Mouse (Mus musculus): ENCODE measurements around the gene Rad51b. TPM values are rescaled to one million over a fixed set of nuclear protein-coding genes. Genes with fewer than 3 reads are reported as not detected.

Rad51b gene
- polyA plus RNA-seq, 1 experiment from 2014 or later = 4.7 TPM

GRCm38 (mm10) chr12:79358613-79359218 lies 61.6 kb downstream of the Rad51b start:
- Histone ChIP-seq H3K9ac (ENCODE audit: low read length) (no peak overlapping the region), H3K27ac (ENCODE audit: low read depth, low read length) (no peak overlapping the region), H3K4me1 (ENCODE audit: control insufficient read depth, insufficient read depth, low read length) (no peaks in the 10 kb centered on the region), H3K36me3 (ENCODE audit: control insufficient read depth, insufficient read depth, low read length) (no peaks in the 10 kb centered on the region), H3K4me2 (ENCODE audit: low read depth) (no peak overlapping the region), H3K27me3 (ENCODE audit: control insufficient read depth, insufficient read depth, low read length) (no peaks in the 10 kb centered on the region), H3K9me3 (ENCODE audit: control insufficient read depth, low read length) (no peaks in the 10 kb centered on the region), H3K4me3 (ENCODE audit: low read depth, low read length) (no peak overlapping the region)
- DNase-seq (ENCODE audit: low spot score) (peak; percentile 73), ATAC-seq (ENCODE audit: insufficient read depth, low FRiP score, low TSS enrichment) (peak; percentile 58; the same call in 1 of the 2 replicates)
- 27% methylated on average over 9 of the region's 10 CpGs for WGBS

GRCm38 (mm10) chr12:79359404-79359803 lies 62.3 kb downstream of the Rad51b start:
- no peak overlapping the region for H3K27ac ChIP-seq (ENCODE audit: low read depth, low read length)
- H3K4me3 ChIP-seq (ENCODE audit: low read depth, low read length) = no peak overlapping the region
- no peaks in the 10 kb centered on the region for H3K9me3 ChIP-seq (ENCODE audit: control insufficient read depth, low read length)
- no peak overlapping the region for H3K9ac ChIP-seq (ENCODE audit: low read length)
- 91% methylated on average over 2 of the region's 2 CpGs for WGBS
- H3K36me3 ChIP-seq (ENCODE audit: control insufficient read depth, insufficient read depth, low read length) = no peaks in the 10 kb centered on the region
- ATAC-seq (ENCODE audit: insufficient read depth, low FRiP score, low TSS enrichment) = no peak
- no peak overlapping the region for H3K4me2 ChIP-seq (ENCODE audit: low read depth)
- no peak for DNase-seq (ENCODE audit: low spot score)
- H3K27me3 ChIP-seq (ENCODE audit: control insufficient read depth, insufficient read depth, low read length) = no peaks in the 10 kb centered on the region
- no peaks in the 10 kb centered on the region for H3K4me1 ChIP-seq (ENCODE audit: control insufficient read depth, insufficient read depth, low read length)

- WGBS = 49% methylated on average over 1 of the region's 1 CpGs
- DNase-seq (ENCODE audit: low spot score) = peak; percentile 40
Observed at GRCm38 (mm10) chr12:79362219-79362618, 65.1 kb downstream of the Rad51b start.

GRCm38 (mm10) chr12:79364284-79364683 lies 67.2 kb downstream of the Rad51b start:
- no peak for ATAC-seq (ENCODE audit: insufficient read depth, low FRiP score, low TSS enrichment)
- WGBS = 88% methylated on average over 2 of the region's 2 CpGs
- H3K4me3 ChIP-seq (ENCODE audit: low read depth, low read length) = no peak overlapping the region

More at GRCm38 (mm10) chr12:79362219-79362618, 65.1 kb downstream of the Rad51b start:
- H3K9me3 ChIP-seq (ENCODE audit: control insufficient read depth, low read length) = 0 out of 2 replicates have a peak, but pooled peaks cover 2% of the 10 kb centered on the region
- no peak overlapping the region for H3K27ac ChIP-seq (ENCODE audit: low read depth, low read length)
- ATAC-seq (ENCODE audit: insufficient read depth, low FRiP score, low TSS enrichment) = no peak
- no peaks in the 10 kb centered on the region for H3K36me3 ChIP-seq (ENCODE audit: control insufficient read depth, insufficient read depth, low read length)
- no peak overlapping the region for H3K9ac ChIP-seq (ENCODE audit: low read length)
- H3K27me3 ChIP-seq (ENCODE audit: control insufficient read depth, insufficient read depth, low read length) = no peaks in the 10 kb centered on the region
- H3K4me3 ChIP-seq (ENCODE audit: low read depth, low read length) = no peak overlapping the region
- no peaks in the 10 kb centered on the region for H3K4me1 ChIP-seq (ENCODE audit: control insufficient read depth, insufficient read depth, low read length)
- H3K4me2 ChIP-seq (ENCODE audit: low read depth) = no peak overlapping the region

GRCm38 (mm10) chr12:79368818-79369217 lies 71.7 kb downstream of the Rad51b start:
- Histone ChIP-seq H3K9me3 (ENCODE audit: control insufficient read depth, low read length) (0 out of 2 replicates have a peak, but pooled peaks cover 2% of the 10 kb centered on the region), H3K36me3 (ENCODE audit: control insufficient read depth, insufficient read depth, low read length) (no peaks in the 10 kb centered on the region), H3K9ac (ENCODE audit: low read length) (no peak overlapping the region), H3K4me3 (ENCODE audit: low read depth, low read length) (no peak overlapping the region), H3K27ac (ENCODE audit: low read depth, low read length) (no peak overlapping the region), H3K27me3 (ENCODE audit: control insufficient read depth, insufficient read depth, low read length) (no peaks in the 10 kb centered on the region), H3K4me1 (ENCODE audit: control insufficient read depth, insufficient read depth, low read length) (no peaks in the 10 kb centered on the region), H3K4me2 (ENCODE audit: low read depth) (no peak overlapping the region)
- ATAC-seq (ENCODE audit: insufficient read depth, low FRiP score, low TSS enrichment) (no peak), DNase-seq (ENCODE audit: low spot score) (no peak)
- 96% methylated on average over 3 of the region's 3 CpGs for WGBS

More at GRCm38 (mm10) chr12:79364284-79364683, 67.2 kb downstream of the Rad51b start:
- H3K9me3 ChIP-seq (ENCODE audit: control insufficient read depth, low read length) = 0 out of 2 replicates have a peak, but pooled peaks cover 2% of the 10 kb centered on the region
- no peaks in the 10 kb centered on the region for H3K27me3 ChIP-seq (ENCODE audit: control insufficient read depth, insufficient read depth, low read length)
- no peaks in the 10 kb centered on the region for H3K36me3 ChIP-seq (ENCODE audit: control insufficient read depth, insufficient read depth, low read length)
- no peaks in the 10 kb centered on the region for H3K4me1 ChIP-seq (ENCODE audit: control insufficient read depth, insufficient read depth, low read length)
- H3K27ac ChIP-seq (ENCODE audit: low read depth, low read length) = no peak overlapping the region
- H3K9ac ChIP-seq (ENCODE audit: low read length) = no peak overlapping the region
- H3K4me2 ChIP-seq (ENCODE audit: low read depth) = no peak overlapping the region
- no peak for DNase-seq (ENCODE audit: low spot score)

- Histone ChIP-seq H3K4me3 (ENCODE audit: low read depth, low read length) (no peak overlapping the region), H3K27ac (ENCODE audit: low read depth, low read length) (no peak overlapping the region), H3K4me1 (ENCODE audit: control insufficient read depth, insufficient read depth, low read length) (no peaks in the 10 kb centered on the region), H3K27me3 (ENCODE audit: control insufficient read depth, insufficient read depth, low read length) (no peaks in the 10 kb centered on the region), H3K9ac (ENCODE audit: low read length) (no peak overlapping the region), H3K9me3 (ENCODE audit: control insufficient read depth, low read length) (0 out of 2 replicates have a peak, but pooled peaks cover 2% of the 10 kb centered on the region), H3K36me3 (ENCODE audit: control insufficient read depth, insufficient read depth, low read length) (no peaks in the 10 kb centered on the region), H3K4me2 (ENCODE audit: low read depth) (no peak overlapping the region)
- 88% methylated on average over 7 of the region's 7 CpGs for WGBS
- ATAC-seq (ENCODE audit: insufficient read depth, low FRiP score, low TSS enrichment) = no peak
- no peak for DNase-seq (ENCODE audit: low spot score)
Observed at GRCm38 (mm10) chr12:79369512-79370165, 72.6 kb downstream of the Rad51b start.

- no peak overlapping the region for H3K27ac ChIP-seq (ENCODE audit: low read depth, low read length)
- H3K36me3 ChIP-seq (ENCODE audit: control insufficient read depth, insufficient read depth, low read length) = no peaks in the 10 kb centered on the region
- 80% methylated on average over 5 of the region's 5 CpGs for WGBS
- H3K4me2 ChIP-seq (ENCODE audit: low read depth) = no peak overlapping the region
- no peak for ATAC-seq (ENCODE audit: insufficient read depth, low FRiP score, low TSS enrichment)
- no peak overlapping the region for H3K4me3 ChIP-seq (ENCODE audit: low read depth, low read length)
- no peak for DNase-seq (ENCODE audit: low spot score)
- H3K9ac ChIP-seq (ENCODE audit: low read length) = no peak overlapping the region
- H3K4me1 ChIP-seq (ENCODE audit: control insufficient read depth, insufficient read depth, low read length) = no peaks in the 10 kb centered on the region
- no peaks in the 10 kb centered on the region for H3K9me3 ChIP-seq (ENCODE audit: control insufficient read depth, low read length)
- no peaks in the 10 kb centered on the region for H3K27me3 ChIP-seq (ENCODE audit: control insufficient read depth, insufficient read depth, low read length)
Observed at GRCm38 (mm10) chr12:79372697-79373096, 75.6 kb downstream of the Rad51b start.

GRCm38 (mm10) chr12:79377378-79377777 lies 80.3 kb downstream of the Rad51b start:
- Histone ChIP-seq H3K4me3 (ENCODE audit: low read depth, low read length) (no peak overlapping the region), H3K9me3 (ENCODE audit: control insufficient read depth, low read length) (no peaks in the 10 kb centered on the region), H3K36me3 (ENCODE audit: control insufficient read depth, insufficient read depth, low read length) (no peaks in the 10 kb centered on the region), H3K4me2 (ENCODE audit: low read depth) (no peak overlapping the region), H3K27me3 (ENCODE audit: control insufficient read depth, insufficient read depth, low read length) (no peaks in the 10 kb centered on the region), H3K4me1 (ENCODE audit: control insufficient read depth, insufficient read depth, low read length) (no peaks in the 10 kb centered on the region), H3K27ac (ENCODE audit: low read depth, low read length) (no peak overlapping the region), H3K9ac (ENCODE audit: low read length) (no peak overlapping the region)
- DNase-seq (ENCODE audit: low spot score) (no peak), ATAC-seq (ENCODE audit: insufficient read depth, low FRiP score, low TSS enrichment) (no peak)
- WGBS = 88% methylated on average over 1 of the region's 1 CpGs

- Histone ChIP-seq H3K9me3 (ENCODE audit: control insufficient read depth, low read length) (no peaks in the 10 kb centered on the region), H3K9ac (ENCODE audit: low read length) (no peak overlapping the region), H3K4me2 (ENCODE audit: low read depth) (no peak overlapping the region), H3K36me3 (ENCODE audit: control insufficient read depth, insufficient read depth, low read length) (no peaks in the 10 kb centered on the region), H3K4me1 (ENCODE audit: control insufficient read depth, insufficient read depth, low read length) (no peaks in the 10 kb centered on the region), H3K27me3 (ENCODE audit: control insufficient read depth, insufficient read depth, low read length) (no peaks in the 10 kb centered on the region), H3K27ac (ENCODE audit: low read depth, low read length) (no peak overlapping the region), H3K4me3 (ENCODE audit: low read depth, low read length) (no peak overlapping the region)
- ATAC-seq (ENCODE audit: insufficient read depth, low FRiP score, low TSS enrichment) (no peak), DNase-seq (ENCODE audit: low spot score) (no peak)
- 57% methylated on average over 4 of the region's 4 CpGs for WGBS
Observed at GRCm38 (mm10) chr12:79377861-79378260, 80.8 kb downstream of the Rad51b start.

Data from neural tube, embryonic 11.5 days (tissue).